Mouse (Mus musculus) forebrain, embryonic 11.5 days (tissue): ENCODE measurements at regions not wholly inside any gene's neighbourhood (a gene's known extent, or its start where the extent isn't known, plus 50 kb on each side); places are given as distances from the start of the nearest gene placed in this dataset.

Experiments used
- ATAC-seq: fragments of 200-750 bp; cut with Nextera tagmentation; replicated peaks from 2 replicates; pipeline ENCODE4 v1.8.0; 2017; ENCODE audit warnings: moderate TSS enrichment; ENCODE audit not compliant: low FRiP score
- DNase-seq: peaks from one replicate; pipeline ENCODE4 v3.0.0-alpha.2; 2017; ENCODE audit warnings: low spot score
- H3K27ac ChIP-seq: fragments of 300-500 bp; sonication (generic); 2 replicates; pipeline ENCODE4 v1.5.1; 2014; ENCODE audit warnings: low read depth, low read length
- H3K27me3 ChIP-seq: fragments of 300-500 bp; sonication (generic); 2 replicates; pipeline ENCODE4 v1.6.1; 2014; ENCODE audit warnings: mild to moderate bottlenecking, low read length, mixed read lengths; ENCODE audit not compliant: control insufficient read depth, insufficient read depth
- H3K36me3 ChIP-seq: fragments of 300-500 bp; sonication (generic); 2 replicates; pipeline ENCODE4 v1.6.1; 2014; ENCODE audit warnings: mild to moderate bottlenecking, low read length, moderate library complexity, mixed read lengths; ENCODE audit not compliant: control insufficient read depth, insufficient read depth
- H3K4me1 ChIP-seq: fragments of 300-500 bp; sonication (generic); replicated peaks from 2 replicates; pipeline ENCODE4 v1.6.1; 2014; ENCODE audit warnings: low read length, mixed read lengths; ENCODE audit not compliant: control insufficient read depth, insufficient read depth
- H3K4me2 ChIP-seq: fragments of 300-500 bp; sonication (generic); 2 replicates; pipeline ENCODE4 v1.6.1; 2014; ENCODE audit warnings: low read depth, mild to moderate bottlenecking, low read length, moderate library complexity, mixed read lengths; ENCODE audit not compliant: severe bottlenecking
- H3K4me3 ChIP-seq: fragments of 300-500 bp; sonication (generic); 2 replicates; pipeline ENCODE4 v1.5.1; 2014; ENCODE audit warnings: low read depth, low read length
- H3K9ac ChIP-seq: fragments of 300-500 bp; sonication (generic); 2 replicates; pipeline ENCODE4 v1.6.1; 2014; ENCODE audit warnings: low read length
- H3K9me3 ChIP-seq: fragments of 300-500 bp; sonication (generic); 2 replicates; pipeline ENCODE4 v1.6.1; 2016; ENCODE audit warnings: low read length, mixed read lengths; ENCODE audit not compliant: control insufficient read depth
- WGBS: fragments of 180-500 bp; shearing (Covaris S2); extraction: QIAGEN DNeasy Blood & Tissue Kit; methylation state at CpG from one replicate; pipeline ENCODE4 v1.1.7; 2014; 5-methylcytosine and 5-hydroxymethylcytosine counted together

DNA sequence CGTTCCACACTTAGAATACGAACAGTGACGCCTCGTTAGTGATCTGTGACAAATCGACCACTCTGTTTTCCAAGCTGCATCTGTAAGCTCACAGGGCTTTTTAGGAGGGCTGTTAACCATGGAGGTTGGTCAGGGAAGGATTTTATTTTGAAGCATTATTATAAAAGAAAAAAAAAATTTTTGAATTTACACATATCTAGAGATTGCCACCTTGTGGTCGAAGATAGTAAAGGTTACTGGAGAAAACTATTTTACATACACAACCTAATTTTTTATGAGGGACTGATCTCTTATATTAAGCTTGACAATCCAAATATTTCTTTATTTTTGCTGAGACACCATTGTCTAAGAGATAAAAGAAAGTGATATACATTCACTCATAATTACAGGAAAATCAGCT is 937.2 kb downstream of the Sorcs1 start:
- H3K36me3 ChIP-seq: no peaks in the 10 kb centered on the region
- H3K27ac ChIP-seq: no peak overlapping the region
- H3K27me3 ChIP-seq: no peaks in the 10 kb centered on the region
- no peak for DNase-seq
- no peak for ATAC-seq
- H3K4me3 ChIP-seq: no peak overlapping the region
- H3K9me3 ChIP-seq: no peaks in the 10 kb centered on the region
- H3K4me2 ChIP-seq: no peak overlapping the region
- 55% methylated on average over 6 of the region's 6 CpGs for WGBS
- H3K9ac ChIP-seq: no peak overlapping the region
- no peaks in the 10 kb centered on the region for H3K4me1 ChIP-seq

DNA sequence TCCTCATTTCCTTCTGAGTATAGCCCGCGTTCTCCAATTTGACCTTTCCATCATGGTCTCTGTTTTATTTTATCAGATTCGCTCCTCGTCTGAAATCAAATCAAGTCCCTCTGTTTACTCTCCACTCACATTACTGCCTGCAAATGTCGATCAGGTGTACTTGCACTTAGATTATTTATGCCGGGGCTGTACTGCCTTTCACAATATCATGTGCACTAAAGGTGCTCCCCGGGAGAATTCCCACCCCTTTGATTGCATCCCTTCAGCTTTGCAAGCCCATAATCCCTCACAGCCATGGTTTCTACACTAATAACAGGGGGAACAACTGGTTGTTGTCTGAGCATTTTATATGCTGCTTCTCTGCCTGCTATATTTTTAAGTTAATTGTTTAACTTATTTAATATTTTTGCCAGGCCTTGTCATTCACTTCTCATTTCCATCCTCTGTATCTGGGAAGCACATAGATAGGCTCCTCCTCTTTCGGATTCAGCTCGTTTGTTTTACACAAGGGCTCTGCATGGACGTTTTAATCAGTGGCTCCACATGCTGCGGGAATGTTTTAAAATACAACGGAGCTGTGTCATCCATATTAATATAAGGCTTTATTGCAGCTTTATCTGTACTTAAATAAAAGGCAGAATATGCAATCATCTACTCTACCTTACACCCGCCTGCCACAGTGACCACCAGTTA is 938.8 kb downstream of the Sorcs1 start:
- no peak overlapping the region for H3K9ac ChIP-seq
- H3K4me2 ChIP-seq: peak overlapping the region; percentile 8; the same call in 1 of the 2 replicates
- DNase-seq: no peak
- H3K27ac ChIP-seq: no peak overlapping the region
- no peaks in the 10 kb centered on the region for H3K27me3 ChIP-seq
- no peak for ATAC-seq
- no peaks in the 10 kb centered on the region for H3K9me3 ChIP-seq
- no peaks in the 10 kb centered on the region for H3K36me3 ChIP-seq
- WGBS: 46% methylated on average over 13 of the region's 13 CpGs
- no peak overlapping the region for H3K4me3 ChIP-seq
- no peaks in the 10 kb centered on the region for H3K4me1 ChIP-seq

DNA sequence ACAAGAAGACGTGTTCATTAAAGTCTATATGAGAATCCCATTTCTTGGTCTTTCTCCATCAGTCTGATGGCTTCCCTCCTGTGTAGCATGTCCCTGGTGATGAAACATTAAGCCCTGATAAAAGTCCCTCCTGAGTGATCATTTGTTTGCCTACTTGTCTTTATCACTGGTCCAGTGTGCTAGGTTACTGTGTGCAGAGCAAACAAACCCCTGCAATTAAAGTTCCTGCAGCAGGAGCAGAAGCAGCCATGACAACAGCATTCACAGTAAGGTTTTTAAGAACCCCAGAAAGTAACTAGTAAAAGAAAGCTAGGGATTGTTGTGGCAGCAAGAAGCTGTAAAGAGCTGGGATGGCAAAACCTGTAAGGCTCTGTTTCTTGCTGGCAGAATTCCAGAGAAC is 980.8 kb downstream of the Sorcs1 start:
- no peak overlapping the region for H3K4me2 ChIP-seq
- no peaks in the 10 kb centered on the region for H3K9me3 ChIP-seq
- ATAC-seq (0 out of 2 replicates have a peak, but pooled peaks have one; percentile 42), DNase-seq (no peak)
- H3K36me3 ChIP-seq: no peaks in the 10 kb centered on the region
- H3K27ac ChIP-seq: no peak overlapping the region
- no peaks in the 10 kb centered on the region for H3K27me3 ChIP-seq
- no peak overlapping the region for H3K4me3 ChIP-seq
- no peak overlapping the region for H3K9ac ChIP-seq
- 76% methylated on average over 1 of the region's 1 CpGs for WGBS
- H3K4me1 ChIP-seq: no peaks in the 10 kb centered on the region

DNA sequence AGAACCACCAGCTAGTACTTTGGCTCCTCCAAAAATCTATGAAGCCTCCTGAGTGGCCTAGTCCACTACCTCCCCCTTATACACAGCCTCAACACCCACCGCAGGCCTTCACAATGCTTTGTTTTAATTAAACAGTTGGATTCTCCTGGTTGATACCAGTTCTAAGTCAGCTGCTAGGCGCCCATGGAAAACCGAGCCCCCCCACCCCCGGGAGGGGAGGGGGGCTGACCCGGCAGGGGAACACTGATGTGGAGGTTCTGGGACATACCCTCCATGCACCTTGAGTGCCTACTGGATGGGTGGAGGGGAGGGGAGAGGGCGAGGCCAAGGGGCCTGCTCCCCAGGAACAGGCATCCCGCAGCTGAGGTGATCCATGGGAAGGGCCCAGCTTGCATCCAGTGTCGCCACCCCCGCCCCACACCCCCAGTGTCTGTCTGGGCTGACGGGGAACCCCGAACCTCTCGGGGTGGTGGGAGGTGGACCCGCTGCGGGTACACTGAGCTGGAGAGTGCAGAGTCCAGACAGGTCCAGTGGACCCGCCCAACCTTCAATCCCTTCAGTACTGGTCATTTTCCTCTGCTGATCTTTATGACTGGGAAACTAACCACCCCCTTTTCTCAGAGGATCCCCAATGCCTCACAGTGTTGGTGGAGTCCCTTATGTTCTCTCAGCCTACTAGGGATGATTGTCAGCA is 992.7 kb downstream of the Sorcs1 start:
- H3K4me2 ChIP-seq: no peak overlapping the region
- 94% methylated on average over 15 of the region's 15 CpGs for WGBS
- H3K4me1 ChIP-seq: no peaks in the 10 kb centered on the region
- no peak overlapping the region for H3K27ac ChIP-seq
- no peaks in the 10 kb centered on the region for H3K27me3 ChIP-seq
- ATAC-seq (no peak), DNase-seq (no peak)
- no peak overlapping the region for H3K9ac ChIP-seq
- H3K9me3 ChIP-seq: no peaks in the 10 kb centered on the region; the same call in 1 of the 2 replicates
- no peaks in the 10 kb centered on the region for H3K36me3 ChIP-seq
- no peak overlapping the region for H3K4me3 ChIP-seq

DNA sequence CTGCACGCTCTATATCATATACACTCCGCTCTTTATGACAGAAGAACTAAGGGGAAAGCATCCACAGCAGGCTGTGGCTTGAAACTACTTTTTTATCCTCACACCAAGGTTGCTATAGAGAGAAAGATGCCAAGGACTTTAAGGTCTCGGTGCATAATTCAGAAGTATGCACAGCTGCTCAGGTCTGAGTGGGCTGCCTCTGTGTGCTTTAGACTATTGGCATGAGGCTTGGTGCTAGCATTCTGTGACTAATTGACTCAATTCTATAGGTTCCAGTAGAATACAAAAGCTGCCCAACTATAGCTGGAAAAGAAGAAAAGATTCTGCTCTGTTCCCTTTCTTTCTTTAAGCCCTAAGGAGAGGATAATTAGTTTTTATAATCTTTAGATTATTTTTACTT is 997.2 kb downstream of the Sorcs1 start:
- no peak overlapping the region for H3K9ac ChIP-seq
- no peaks in the 10 kb centered on the region for H3K27me3 ChIP-seq
- no peak for DNase-seq
- no peaks in the 10 kb centered on the region; the same call in 1 of the 2 replicates for H3K9me3 ChIP-seq
- 51% methylated on average over 3 of the region's 3 CpGs for WGBS
- no peaks in the 10 kb centered on the region for H3K4me1 ChIP-seq
- no peaks in the 10 kb centered on the region for H3K36me3 ChIP-seq
- H3K4me3 ChIP-seq: no peak overlapping the region
- no peak overlapping the region for H3K4me2 ChIP-seq
- ATAC-seq: peak; percentile 70
- no peak overlapping the region for H3K27ac ChIP-seq

DNA sequence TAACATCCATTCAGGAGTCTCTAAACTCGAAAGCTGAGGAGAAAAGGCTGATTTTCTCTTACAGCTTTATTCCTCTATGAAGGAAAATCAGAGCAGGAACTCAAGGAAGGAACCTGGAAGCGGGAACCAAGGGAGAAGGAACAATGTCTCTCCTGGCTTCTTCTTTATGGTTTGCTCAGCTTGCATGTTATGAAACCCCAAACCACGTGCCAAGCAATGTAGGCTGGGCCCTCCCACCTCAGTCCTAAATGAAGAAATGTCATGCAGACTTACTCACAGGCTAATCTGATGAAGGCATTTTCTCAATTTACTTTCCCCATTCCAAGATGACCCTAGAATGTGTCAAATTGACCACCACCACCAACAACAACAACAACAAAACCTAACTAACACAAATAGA is 998.4 kb downstream of the Sorcs1 start:
- H3K36me3 ChIP-seq: no peaks in the 10 kb centered on the region
- no peak overlapping the region for H3K4me3 ChIP-seq
- no peaks in the 10 kb centered on the region for H3K4me1 ChIP-seq
- no peak overlapping the region for H3K4me2 ChIP-seq
- ATAC-seq: no peak
- H3K27ac ChIP-seq: no peak overlapping the region
- no peak for DNase-seq
- H3K27me3 ChIP-seq: no peaks in the 10 kb centered on the region
- no peak overlapping the region for H3K9ac ChIP-seq
- H3K9me3 ChIP-seq: no peaks in the 10 kb centered on the region; the same call in 1 of the 2 replicates
- 92% methylated on average over 3 of the region's 3 CpGs for WGBS

DNA sequence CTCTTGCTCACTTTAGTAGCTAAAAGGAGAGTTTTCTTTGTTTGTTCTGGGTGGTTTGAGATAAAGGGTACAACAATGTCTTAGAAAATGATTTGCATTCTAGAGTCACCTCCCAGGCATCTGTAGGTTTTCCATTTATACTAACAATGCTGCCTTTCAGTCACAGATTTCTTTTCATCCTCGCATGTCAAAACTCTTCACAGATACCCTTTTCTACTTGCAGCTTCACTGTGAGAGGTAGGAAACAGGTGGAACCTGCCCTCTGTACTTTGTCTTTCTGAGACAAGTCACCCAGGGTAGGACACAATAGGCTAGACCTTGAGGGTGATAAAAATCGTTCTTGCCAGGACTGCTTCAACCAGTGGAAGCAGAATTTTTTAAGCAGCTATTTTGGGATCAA is 1002.5 kb downstream of the Sorcs1 start:
- ATAC-seq (no peak), DNase-seq (no peak)
- 15% methylated on average over 2 of the region's 2 CpGs for WGBS
- Histone ChIP-seq H3K9ac (no peak overlapping the region), H3K27ac (no peak overlapping the region), H3K4me3 (no peak overlapping the region), H3K4me1 (no peaks in the 10 kb centered on the region), H3K36me3 (no peaks in the 10 kb centered on the region), H3K9me3 (no peaks in the 10 kb centered on the region), H3K4me2 (no peak overlapping the region), H3K27me3 (no peaks in the 10 kb centered on the region)

DNA sequence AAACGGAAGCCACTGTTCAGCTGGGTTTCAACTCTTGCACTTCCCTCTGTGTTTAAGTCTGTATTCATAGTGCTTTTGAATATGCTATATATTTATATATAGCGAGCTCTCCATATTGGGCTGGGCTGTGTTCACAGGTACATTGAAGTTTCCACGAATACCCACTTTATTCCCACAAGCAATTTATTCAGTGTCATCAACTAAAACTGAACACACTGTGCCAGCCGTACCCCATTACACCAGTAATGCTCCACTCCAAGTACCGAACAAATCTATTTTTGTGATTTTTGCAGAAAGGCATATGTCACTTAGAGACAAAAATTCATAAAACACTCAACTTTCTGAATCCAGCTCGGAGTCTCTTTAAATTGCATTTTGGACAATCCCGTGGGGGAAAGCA is 1048.5 kb downstream of the Sorcs1 start:
- WGBS: 95% methylated on average over 7 of the region's 7 CpGs

DNA sequence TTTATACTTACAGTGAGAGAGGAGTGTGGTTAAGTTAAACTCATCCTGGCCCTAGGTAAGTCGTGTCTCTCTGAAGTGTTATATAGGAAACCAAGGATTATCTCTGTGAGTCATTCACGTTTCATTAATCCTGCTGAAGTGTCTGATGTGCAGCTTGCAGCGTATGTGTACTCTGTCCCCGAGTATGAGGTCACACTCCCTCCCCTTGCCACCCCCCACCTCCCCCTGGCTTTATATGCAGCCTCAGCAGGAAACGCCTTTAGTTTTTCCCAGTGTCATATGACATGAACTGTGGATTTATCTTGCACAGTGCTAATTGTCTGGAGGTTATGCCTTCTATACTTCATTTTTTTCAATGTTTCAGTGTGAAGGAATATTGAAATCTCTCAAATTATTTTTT is 1058.5 kb downstream of the Sorcs1 start:
- ATAC-seq (no peak), DNase-seq (no peak)
- H3K4me1 ChIP-seq: no peaks in the 10 kb centered on the region

More for the DNA sequence above, 1048.5 kb downstream of the Sorcs1 start:
- no peak overlapping the region for H3K4me2 ChIP-seq
- H3K9me3 ChIP-seq: no peaks in the 10 kb centered on the region
- no peak for ATAC-seq
- no peak overlapping the region for H3K27ac ChIP-seq
- no peak overlapping the region for H3K9ac ChIP-seq
- H3K27me3 ChIP-seq: no peaks in the 10 kb centered on the region
- H3K4me3 ChIP-seq: no peak overlapping the region
- DNase-seq: no peak
- no peaks in the 10 kb centered on the region for H3K36me3 ChIP-seq
- H3K4me1 ChIP-seq: no peaks in the 10 kb centered on the region

More for the DNA sequence above, 1058.5 kb downstream of the Sorcs1 start:
- WGBS: 48% methylated on average over 5 of the region's 5 CpGs
- Histone ChIP-seq H3K9me3 (no peaks in the 10 kb centered on the region), H3K9ac (no peak overlapping the region), H3K27ac (no peak overlapping the region), H3K36me3 (no peaks in the 10 kb centered on the region), H3K27me3 (no peaks in the 10 kb centered on the region), H3K4me3 (no peak overlapping the region), H3K4me2 (no peak overlapping the region)
